Comparison of ENCODE assay signal across 20 mouse cellular contexts in the genomic region with DNA sequence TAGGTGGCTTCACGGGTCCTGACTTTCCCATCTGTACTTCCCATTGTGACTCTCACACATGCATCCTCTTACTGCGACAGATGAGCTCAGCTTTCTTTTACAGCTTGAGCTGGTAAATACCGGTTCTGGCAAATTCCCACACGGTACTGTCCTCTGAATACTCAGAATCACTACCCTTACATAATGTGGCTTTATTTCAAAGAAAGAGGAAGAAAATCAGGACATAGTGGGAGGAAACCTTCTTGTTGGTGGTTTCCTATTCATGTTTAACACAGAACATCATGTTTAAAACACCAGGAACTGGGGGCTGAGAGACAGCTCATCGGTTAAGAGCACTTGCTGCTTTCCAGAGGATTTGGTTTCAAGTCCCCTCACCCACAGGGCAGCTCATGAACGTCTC.
DNase-seq lines count a peak whose midpoint lies in the region; ATAC-seq and TF ChIP-seq lines count a peak whose summit lies in the region.
"Had no signal": no experiment of that assay in that cellular context is flagged by ENCODE, and none has a peak within 500 bp of the region (broad histone marks: within the 10 kb centered on the region; RNA-seq: fewer than 3 reads in every experiment).

No protein-coding gene starts in this region.

- H3K9me3 ChIP-seq in midbrain, embryonic 11.5 days (ENCODE audit: control insufficient read depth, low read length) = no peaks in the 10 kb centered on the region
- no peaks in the 10 kb centered on the region for H3K9me3 ChIP-seq in midbrain, embryonic 16.5 days (replicated peaks; ENCODE audit: control insufficient read depth, low read length, poor library complexity, severe bottlenecking)
- H3K9me3 ChIP-seq: embryonic facial prominence, embryonic 13.5 days; forebrain, embryonic 15.5 days; limb, embryonic 12.5 days; liver, embryonic 12.5 days; midbrain, embryonic 15.5 days had no signal

- TF ChIP-seq POLR2A in brain, embryonic 14.5 days (IDR thresholded peaks at IDR 0.05; ENCODE audit: borderline replicate concordance, extremely low read depth, insufficient read depth, insufficient read length, poor library complexity, severe bottlenecking) = no peak

- H3K36me3 ChIP-seq in midbrain, embryonic 11.5 days (ENCODE audit: control insufficient read depth, insufficient read depth, low read length) = no peaks in the 10 kb centered on the region
- 0 out of 2 replicates have a peak, but pooled peaks cover under 1% of the 10 kb centered on the region for H3K36me3 ChIP-seq in midbrain, embryonic 16.5 days (ENCODE audit: control insufficient read depth, insufficient read depth, low read length)
- H3K36me3 ChIP-seq: embryonic facial prominence, embryonic 13.5 days; forebrain, embryonic 15.5 days; limb, embryonic 12.5 days; liver, embryonic 12.5 days had no signal

- ATAC-seq in midbrain, embryonic 11.5 days (ENCODE audit: low FRiP score) = no peak
- no peak for ATAC-seq in midbrain, embryonic 16.5 days
- ATAC-seq: forebrain, embryonic 15.5 days; inflammation-experienced regulatory T-cells, adult 6 months; liver, embryonic 12.5 days; midbrain, embryonic 15.5 days had no signal

- DNase-seq in left cerebral cortex, adult 18-20 months (ENCODE audit: low spot score in 2 of 2) = peak; percentile 35 to 53
- DNase-seq in left cerebral cortex, postnatal 10 days (ENCODE audit: extremely low spot score in 1 of 2, low spot score in 2 of 2) = no peak
- DNase-seq in midbrain, embryonic 11.5 days (ENCODE audit: low spot score, missing footprints) = peak; percentile 41
- peak; percentile 32 for DNase-seq in brain, embryonic 14.5 days (ENCODE audit: low read depth)
- peak; percentile 29 to 40 for DNase-seq in left cerebral cortex, postnatal 36 days (ENCODE audit: low spot score in 2 of 2)
- no peak for DNase-seq in embryo, embryonic 9.5 days (ENCODE audit: extremely low spot score)
- DNase-seq: cerebellum, adult 9-10 months; gastrocnemius, postnatal 36 days; kidney, adult 2 months; kidney, postnatal 10 days; lung, adult 2 months; right cerebral cortex, postnatal 14 days had no signal

- WGBS in midbrain, embryonic 11.5 days = 75% methylated on average over 6 of the region's 6 CpGs
- 57% methylated on average over 6 of the region's 6 CpGs for WGBS in midbrain, embryonic 16.5 days

- no peaks in the 10 kb centered on the region for H3K27me3 ChIP-seq in midbrain, embryonic 11.5 days (ENCODE audit: control insufficient read depth, insufficient read depth, low read length)
- H3K27me3 ChIP-seq in midbrain, embryonic 16.5 days (ENCODE audit: control insufficient read depth, insufficient read depth, low read depth, low read length) = no peaks in the 10 kb centered on the region
- H3K27me3 ChIP-seq: embryonic facial prominence, embryonic 13.5 days; forebrain, embryonic 15.5 days; limb, embryonic 12.5 days; midbrain, embryonic 15.5 days had no signal

- no peak overlapping the region for H3K9ac ChIP-seq in midbrain, embryonic 11.5 days (ENCODE audit: low read length)
- no peak overlapping the region for H3K9ac ChIP-seq in midbrain, embryonic 16.5 days (ENCODE audit: low read depth, low read length)
- H3K9ac ChIP-seq: embryonic facial prominence, embryonic 13.5 days; forebrain, embryonic 15.5 days; limb, embryonic 12.5 days; liver, embryonic 12.5 days; midbrain, embryonic 15.5 days had no signal

- no peak overlapping the region for H3K27ac ChIP-seq in midbrain, embryonic 11.5 days (ENCODE audit: low read depth, low read length)
- no peak overlapping the region for H3K27ac ChIP-seq in midbrain, embryonic 16.5 days (ENCODE audit: low read length)
- H3K27ac ChIP-seq: embryonic facial prominence, embryonic 13.5 days; forebrain, embryonic 15.5 days; limb, embryonic 12.5 days; liver, embryonic 12.5 days; midbrain, embryonic 15.5 days had no signal

- peaks cover 3% of the 10 kb centered on the region for H3K4me1 ChIP-seq in midbrain, embryonic 11.5 days (ENCODE audit: control insufficient read depth, insufficient read depth, low read length)
- 0 out of 2 replicates have a peak, but pooled peaks cover 4% of the 10 kb centered on the region for H3K4me1 ChIP-seq in midbrain, embryonic 16.5 days (ENCODE audit: control insufficient read depth, insufficient read depth, low read length)
- H3K4me1 ChIP-seq: embryonic facial prominence, embryonic 13.5 days; limb, embryonic 12.5 days; liver, embryonic 12.5 days; megakaryocyte, embryonic 14.5 days; midbrain, embryonic 15.5 days had no signal

- no peak overlapping the region for H3K4me2 ChIP-seq in midbrain, embryonic 11.5 days
- no peak overlapping the region for H3K4me2 ChIP-seq in midbrain, embryonic 16.5 days (ENCODE audit: low read length)
- H3K4me2 ChIP-seq: embryonic facial prominence, embryonic 13.5 days; forebrain, embryonic 15.5 days; limb, embryonic 12.5 days; liver, embryonic 12.5 days; midbrain, embryonic 15.5 days had no signal

- intact Hi-C loops in left cerebral cortex, postnatal 10 days (cut with DNase I) = no loop called here
- intact Hi-C loops in left cerebral cortex, postnatal 36 days (cut with DNase I) = no loop called here

- TF ChIP-seq CTCF in brain, embryonic 14.5 days (IDR thresholded peaks at IDR 0.05; ENCODE audit: borderline replicate concordance, extremely low read depth, insufficient read depth, insufficient read length) = no peak

- no peak overlapping the region for H3K4me3 ChIP-seq in midbrain, embryonic 11.5 days (ENCODE audit: low read depth, low read length)
- H3K4me3 ChIP-seq in midbrain, embryonic 16.5 days (ENCODE audit: low read depth, low read length) = no peak overlapping the region
- H3K4me3 ChIP-seq: embryonic facial prominence, embryonic 13.5 days; forebrain, embryonic 15.5 days; limb, embryonic 12.5 days; liver, embryonic 12.5 days; megakaryocyte, embryonic 14.5 days; midbrain, embryonic 15.5 days had no signal

Comparison
In these comparisons a context has a peak if more than half of its experiments do, and no peak if none do; other contexts are left out.
1. DNase-seq: peak in left cerebral cortex, adult 18-20 months (2 of 2), midbrain, embryonic 11.5 days (single experiment), brain, embryonic 14.5 days (single experiment) and left cerebral cortex, postnatal 36 days (2 of 2); none in left cerebral cortex, postnatal 10 days (0 of 2) and embryo, embryonic 9.5 days (single experiment).